Mouse (Mus musculus): ENCODE measurements at regions not wholly inside any gene's neighbourhood (a gene's known extent, or its start where the extent isn't known, plus 50 kb on each side); places are given as distances from the start of the nearest gene placed in this dataset.
"Not testable (repeated sequence)": the region's sequence is repeated elsewhere in the genome, so short reads cannot be mapped to it uniquely, and the experiment has no call there.

- peak; percentile 51 for DNase-seq
Observed at GRCm38 (mm10) chr7:60622271-60623249, 482.5 kb upstream of the Snrpn start.

GRCm38 (mm10) chr7:60617070-60617674 is 477.2 kb upstream of the Snrpn start:
- DNase-seq, result not testable (repeated sequence)

Data from kidney, postnatal 10 days (tissue).